Mouse (Mus musculus) C2C12 (cell line): ENCODE measurements around the gene Rfxank.

ENCODE experiments used
- CTCF ChIP-seq: IDR thresholded peaks from one replicate; pipeline ENCODE4 v1.5.1; 2011; ENCODE audit not compliant: control insufficient read depth, insufficient read depth, insufficient read length
- MAX ChIP-seq: IDR thresholded peaks from one replicate; pipeline ENCODE4 v1.6.1; 2011; ENCODE audit warnings: mild to moderate bottlenecking, control low read depth

DNA sequence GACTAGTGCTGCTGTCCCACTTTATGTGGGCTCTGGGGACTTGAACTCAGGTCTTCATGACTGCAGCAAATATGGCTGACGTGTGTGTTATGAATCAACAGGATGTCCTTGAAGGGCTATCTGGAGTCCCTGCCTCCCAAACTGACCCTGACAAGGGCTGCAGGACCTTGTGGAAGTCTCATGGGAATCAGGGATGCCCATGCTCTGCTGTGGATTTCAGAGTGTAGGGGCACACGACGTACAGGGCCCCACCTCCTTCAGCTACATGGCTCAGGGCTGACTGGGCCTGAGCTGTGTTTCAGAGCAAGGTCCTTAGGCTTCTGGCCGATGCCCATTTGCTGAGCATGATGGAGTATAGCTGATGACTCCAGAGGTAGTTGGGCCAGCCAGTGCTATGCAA, 44.2 kb upstream of the Rfxank start:
- TF ChIP-seq MAX (no peak), CTCF (no peak)
